Mouse (Mus musculus) heart, adult 9 months (tissue): ENCODE measurements around the gene Ypel4.

Source experiments
- DNase-seq, 2 experiments: peaks; one replicate each; pipeline ENCODE4 v3.0.0; 2022; ENCODE audit warnings: low spot score in 2 of 2

Ypel4 gene

GRCm38 (mm10) chr2:84760777-84761176 is 26.9 kb downstream of the Ypel4 start:
- DNase-seq = no peak

GRCm38 (mm10) chr2:84761309-84761708 is 27.5 kb downstream of the Ypel4 start:
- DNase-seq = no peak

GRCm38 (mm10) chr2:84761840-84762239 is 28.0 kb downstream of the Ypel4 start:
- no peak for DNase-seq

GRCm38 (mm10) chr2:84762295-84762694 is 28.4 kb downstream of the Ypel4 start:
- DNase-seq = no peak

- DNase-seq = no peak
Measured at GRCm38 (mm10) chr2:84762818-84763217, 29.0 kb downstream of the Ypel4 start.

GRCm38 (mm10) chr2:84770501-84770900 is 36.6 kb downstream of the Ypel4 start:
- DNase-seq = peak; percentile 69 to 74

GRCm38 (mm10) chr2:84772454-84772853 is 38.6 kb downstream of the Ypel4 start:
- DNase-seq = no peak

- DNase-seq = peak in 1 of 2 experiments; percentile 11
Measured at GRCm38 (mm10) chr2:84773195-84773594, 39.3 kb downstream of the Ypel4 start.

- peak; percentile 90 to 91 for DNase-seq
Measured at GRCm38 (mm10) chr2:84774751-84775150, 40.9 kb downstream of the Ypel4 start.

GRCm38 (mm10) chr2:84775241-84775640 is 41.4 kb downstream of the Ypel4 start, which contains the start of gene Serping1:
Serping1 (minus strand) TSS chr2:84775444.
- peak; percentile 28 to 34 for DNase-seq

GRCm38 (mm10) chr2:84775665-84776064 is 41.8 kb downstream of the Ypel4 start:
- DNase-seq = peak; percentile 29 to 64

GRCm38 (mm10) chr2:84777706-84778105 is 43.8 kb downstream of the Ypel4 start:
- DNase-seq = no peak

- no peak for DNase-seq
Measured at GRCm38 (mm10) chr2:84779210-84779609, 45.4 kb downstream of the Ypel4 start.

GRCm38 (mm10) chr2:84783315-84783714 is 49.5 kb downstream of the Ypel4 start:
- DNase-seq = no peak

GRCm38 (mm10) chr2:84783840-84784566 is 50.1 kb downstream of the Ypel4 start:
- peak; percentile 64 to 66 for DNase-seq
